Mouse (Mus musculus): ENCODE measurements around the gene Yes1. TPM values are rescaled to one million over a fixed set of nuclear protein-coding genes. Genes with fewer than 3 reads are reported as not detected.

The Yes1 gene
- polyA plus RNA-seq (2012; rRNA removed), result 0.65 and 2.0 TPM in 2 replicates

DNA sequence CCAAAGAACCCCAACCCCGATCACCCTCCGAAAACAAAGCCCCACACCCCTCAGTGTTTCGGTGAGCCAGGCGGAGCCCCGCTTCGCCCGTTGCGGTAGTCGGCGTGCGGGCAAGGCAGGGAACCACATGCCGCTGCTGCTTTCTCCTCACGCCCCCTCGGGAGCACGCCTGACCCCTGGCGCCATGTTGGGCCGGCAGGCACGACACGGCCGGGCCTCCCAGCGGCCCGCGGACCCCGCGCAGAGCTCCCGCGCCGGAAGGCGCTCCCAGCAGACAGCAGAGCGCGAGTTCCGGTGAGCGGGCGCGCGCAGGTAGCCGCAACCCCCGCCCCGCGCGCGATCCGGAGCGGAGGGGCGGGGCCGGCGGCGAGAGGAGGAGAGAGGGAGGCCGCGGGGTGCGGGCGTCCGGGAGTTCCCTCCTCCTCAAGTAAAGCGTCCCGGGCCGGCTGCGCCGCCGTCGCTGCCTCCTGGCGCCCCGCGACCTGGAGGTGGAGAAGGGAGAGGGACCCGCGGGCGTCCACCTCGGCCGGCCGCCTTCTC is at the start of gene Yes1:
TSS of gene Yes1 (plus strand) at position 371 of the 540 bp plus-strand sequence.

Other genes with a start within 250 kb of the Yes1 start
- 1.9 and 2.8 TPM in 2 replicates for gene Ppp1cb, start 152.3 kb upstream of the Yes1 start, polyA plus RNA-seq (2012; rRNA removed)
- 26.7 and 31.4 TPM in 2 replicates for gene Pisd, start 174.5 kb downstream of the Yes1 start, polyA plus RNA-seq (2012; rRNA removed)
- 3.1 and 3.4 TPM in 2 replicates for gene Gm20671, start 215.9 kb downstream of the Yes1 start, polyA plus RNA-seq (2012; rRNA removed)
- gene Prr14l, start 243.1 kb downstream of the Yes1 start, polyA plus RNA-seq (2012; rRNA removed), result 8.6 and 11.4 TPM in 2 replicates

All from stomach, adult 2 months (tissue).